Mouse (Mus musculus) heart, postnatal 0 days (tissue): ENCODE measurements around the gene Mrpl51.

ENCODE experiments used
- CTCF ChIP-seq: IDR thresholded peaks from 2 replicates; pipeline ENCODE4 v1.5.1; 2016; ENCODE audit warnings: antibody characterized with exemption, control low read depth, low read depth
- EP300 ChIP-seq: IDR thresholded peaks from 2 replicates; pipeline ENCODE4 v1.6.1; 2016; ENCODE audit warnings: antibody characterized with exemption, low read depth

DNA sequence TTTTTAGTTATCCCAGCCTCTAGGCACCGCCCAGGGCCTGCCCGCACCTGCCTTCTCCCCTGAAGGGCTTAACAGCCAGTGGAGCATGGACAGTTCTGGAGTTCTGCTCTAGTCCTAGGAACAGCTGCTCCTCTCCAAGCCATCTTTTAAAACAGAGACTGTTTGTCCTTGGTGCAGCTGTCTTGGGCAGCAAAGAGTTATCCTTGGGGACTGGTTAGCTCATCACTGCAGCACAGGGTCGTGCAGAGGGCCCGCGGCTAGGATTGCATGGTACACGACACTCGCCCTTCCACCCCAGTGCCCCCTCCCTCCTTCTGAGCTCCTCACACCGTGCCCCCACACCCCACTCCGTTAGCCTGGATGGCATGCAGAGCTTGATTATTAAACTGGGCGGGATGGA lies 44.3 kb upstream of the Mrpl51 start:
- TF ChIP-seq EP300 = no peak
- TF ChIP-seq CTCF = no peak
